Mouse (Mus musculus) spleen, adult 12 weeks (tissue): ENCODE data around the gene Fam83g.

Experiments used
- DNase-seq: peaks from one replicate; pipeline ENCODE4 v3.0.0; 2022; ENCODE audit warnings: low spot score

Gene Fam83g

DNA sequence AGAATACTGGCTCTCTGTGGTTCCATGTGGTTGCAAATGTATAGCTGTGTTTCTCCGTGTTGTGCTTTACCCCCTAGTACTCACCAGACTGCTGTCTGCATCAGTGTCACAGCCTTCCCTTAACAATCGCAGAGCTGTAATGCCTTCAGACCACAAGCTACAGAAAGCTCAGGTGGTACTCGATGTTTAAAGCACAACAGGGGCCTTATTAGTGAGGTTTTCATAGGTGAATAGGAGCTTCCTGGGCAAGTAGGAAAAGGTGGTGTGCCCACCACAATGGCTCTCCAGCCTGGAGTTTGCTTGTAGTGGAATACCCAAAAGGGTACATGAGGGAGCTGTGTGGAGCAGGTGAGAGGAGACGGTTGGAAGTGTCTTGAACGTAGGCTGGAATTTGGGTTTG is 31.7 kb upstream of the Fam83g start:
- no peak for DNase-seq

DNA sequence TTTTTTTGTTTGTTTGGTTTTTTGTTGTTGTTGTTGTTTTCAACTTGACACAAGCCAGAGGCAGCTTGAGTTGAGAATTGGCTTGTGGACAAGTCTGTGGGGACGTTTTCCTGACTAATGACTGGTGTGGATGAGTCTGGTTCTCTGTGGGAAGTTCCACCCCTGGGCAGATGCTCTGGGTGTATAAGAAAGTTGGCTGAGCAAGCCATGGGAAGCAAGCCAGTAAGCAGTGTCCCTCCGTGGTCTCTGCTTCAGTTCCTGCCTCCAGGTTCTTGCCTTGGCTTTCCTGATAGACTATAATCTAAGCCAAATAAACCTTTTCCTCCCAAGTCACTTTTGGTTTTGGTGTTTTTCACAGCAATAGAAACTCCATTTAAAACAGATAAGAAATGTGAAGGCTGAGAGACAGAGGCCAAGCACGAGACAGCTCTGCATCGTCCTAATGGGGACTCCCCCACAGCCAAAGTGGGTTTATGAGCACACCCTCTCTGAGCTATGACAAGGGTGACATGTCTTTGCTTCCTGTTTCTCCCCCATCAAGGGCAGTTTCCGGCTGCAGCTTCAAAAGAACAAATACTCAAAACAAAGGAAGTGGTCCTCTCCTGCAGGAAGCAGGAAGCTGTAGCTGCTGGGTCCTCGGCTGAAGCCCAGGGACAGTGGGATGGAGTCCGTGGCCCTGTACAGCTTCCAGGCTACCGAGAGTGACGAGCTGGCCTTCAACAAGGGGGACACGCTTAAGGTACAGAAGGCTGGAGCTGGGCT is 31.0 kb upstream of the Fam83g start, which contains the start of gene Grap:
Gene Grap (plus strand): TSS at position 580 of the 762 bp plus-strand sequence.
- DNase-seq, result no peak

- DNase-seq, result no peak
Observed at GRCm38 (mm10) chr11:61653568-61653967, 30.3 kb upstream of the Fam83g start.

DNA sequence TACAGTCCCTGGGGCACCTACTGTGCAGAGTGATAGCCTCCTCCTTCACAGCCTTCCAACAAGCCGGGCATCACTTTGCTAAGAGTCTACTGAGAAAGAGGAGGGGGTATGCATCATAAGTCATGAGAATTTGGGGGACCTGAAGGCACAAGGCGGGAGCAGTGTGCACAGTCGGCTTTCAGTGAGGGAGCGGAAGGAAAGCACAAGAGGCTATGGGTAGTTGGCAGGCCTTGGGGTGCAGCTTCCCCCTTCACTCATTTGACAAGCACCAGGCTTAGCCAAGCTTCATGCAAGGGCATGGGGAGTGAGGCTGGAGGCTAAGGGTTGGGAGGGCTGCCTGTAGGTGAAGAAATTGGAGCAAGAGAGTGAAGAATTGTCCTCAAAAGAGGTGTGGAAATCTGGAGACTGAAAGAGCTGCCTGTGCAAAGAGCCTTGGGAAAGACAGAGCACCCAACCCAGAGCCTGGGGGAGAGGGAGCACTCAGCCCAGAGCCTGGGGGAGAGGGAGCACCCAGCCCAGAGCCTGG is 29.0 kb upstream of the Fam83g start:
- DNase-seq, result no peak

DNA sequence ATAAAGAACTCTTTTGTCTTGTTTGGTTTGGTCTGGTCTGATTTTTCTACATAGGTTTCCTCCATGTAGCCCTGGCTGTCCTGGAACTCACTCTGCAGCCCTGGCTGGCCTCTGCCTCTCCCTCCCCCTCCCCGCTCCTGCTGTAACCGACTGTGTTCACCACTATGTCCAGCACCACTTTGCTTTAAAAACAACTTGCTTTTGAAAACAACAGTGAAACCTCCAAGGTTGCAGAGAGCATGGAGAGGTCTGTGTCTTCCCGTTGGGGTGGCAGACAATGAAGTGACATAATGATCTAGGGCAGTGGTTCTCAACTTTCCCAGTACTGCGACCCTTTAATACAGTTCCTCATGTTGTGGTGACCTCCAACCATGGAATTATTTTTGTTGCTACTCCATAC is 28.2 kb upstream of the Fam83g start:
- DNase-seq, result no peak

- DNase-seq, result no peak
Observed at GRCm38 (mm10) chr11:61656148-61656850, 27.6 kb upstream of the Fam83g start.

GRCm38 (mm10) chr11:61657432-61657831 is 26.5 kb upstream of the Fam83g start:
- DNase-seq, result no peak

GRCm38 (mm10) chr11:61658360-61658922 is 25.4 kb upstream of the Fam83g start:
- no peak for DNase-seq

DNA sequence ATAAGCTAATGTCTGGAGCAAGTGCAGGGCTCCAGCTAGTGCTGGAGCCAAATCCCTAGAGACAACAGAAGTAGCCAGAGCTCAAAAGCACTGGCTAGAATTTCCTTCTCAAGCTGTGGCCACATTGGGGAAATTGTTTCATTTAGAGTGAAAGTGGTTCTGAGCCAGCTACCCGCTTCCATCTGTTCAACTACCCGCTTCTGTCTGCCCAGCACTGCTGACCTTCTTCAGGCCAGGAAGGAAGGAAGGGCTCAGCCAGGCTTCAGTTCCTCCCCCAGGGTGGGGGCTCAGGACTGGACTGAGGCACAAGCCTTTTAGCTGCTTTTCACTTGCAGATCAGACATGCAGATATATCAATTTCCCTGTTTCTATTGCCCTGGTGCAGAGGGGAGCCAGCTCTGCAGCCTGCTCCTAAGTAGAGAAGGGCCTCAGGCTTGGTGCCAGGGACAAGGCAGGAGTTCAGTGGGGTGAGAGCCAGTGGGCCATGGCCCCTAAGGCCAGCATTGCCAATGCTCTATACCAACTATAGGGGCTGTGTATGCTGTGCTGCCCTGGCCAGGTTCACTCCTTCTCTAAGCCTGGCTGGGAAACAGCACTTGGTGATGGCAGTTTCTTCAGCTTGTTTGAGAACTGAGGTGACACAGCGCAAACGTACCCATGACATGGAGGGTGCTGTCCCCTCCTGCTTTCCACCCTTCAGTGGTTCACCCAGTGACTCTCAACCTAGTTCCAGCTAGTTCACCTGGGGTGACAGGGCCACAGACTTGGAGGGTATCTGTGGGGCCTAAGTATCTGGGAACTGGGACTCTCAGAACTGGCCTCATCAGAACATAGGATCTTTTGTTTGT is 24.7 kb upstream of the Fam83g start:
- no peak for DNase-seq

GRCm38 (mm10) chr11:61660001-61660400 is 23.9 kb upstream of the Fam83g start:
- no peak for DNase-seq

DNA sequence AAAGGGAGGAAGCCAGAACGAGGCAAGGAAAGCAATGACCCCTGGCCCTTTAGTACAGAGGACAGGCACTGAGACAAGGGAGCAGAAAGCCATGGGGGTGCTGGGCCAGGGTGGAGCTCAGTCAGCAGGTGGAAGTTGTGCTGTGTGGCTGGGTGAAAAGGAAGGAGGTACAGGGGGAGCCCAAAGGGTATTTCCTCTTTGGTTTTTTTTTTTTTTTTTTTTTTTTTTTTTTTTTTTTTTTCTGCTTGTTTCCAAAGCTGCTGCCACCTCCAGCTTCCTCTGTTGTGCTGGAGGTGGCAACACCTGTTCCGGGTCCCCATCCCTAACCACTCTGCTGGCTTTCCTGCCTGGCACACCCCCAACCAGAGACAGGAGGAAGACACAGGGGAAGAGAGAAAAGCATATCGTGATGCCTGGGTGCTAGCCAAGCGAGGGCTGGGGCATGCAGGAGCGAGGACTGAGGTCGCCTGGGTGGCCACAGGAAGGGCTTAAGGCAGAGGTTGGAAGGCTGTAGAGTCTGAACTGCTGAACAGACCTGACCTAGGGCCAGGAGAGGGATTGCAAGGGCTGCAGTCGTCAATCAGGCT is 23.0 kb upstream of the Fam83g start:
- no peak for DNase-seq

DNA sequence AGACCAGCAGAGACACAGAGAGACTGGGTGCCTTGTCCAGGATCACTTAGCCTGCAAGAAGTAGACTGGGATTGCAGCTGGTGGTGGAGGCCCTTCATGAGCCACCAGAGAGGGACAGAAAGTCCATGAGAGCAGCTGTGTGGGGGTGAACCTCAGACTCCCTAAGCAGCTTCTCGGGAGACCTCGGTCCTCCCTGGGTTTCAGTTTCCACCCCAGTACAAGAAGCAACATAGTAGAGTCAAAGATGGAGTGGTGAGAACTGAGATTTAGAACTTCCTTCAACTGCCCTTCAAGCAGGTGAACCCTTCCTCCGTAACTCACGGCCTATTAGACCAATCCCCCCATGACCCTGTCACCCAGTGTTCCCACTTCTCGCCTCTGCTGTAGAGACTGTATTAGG is 21.7 kb upstream of the Fam83g start:
- DNase-seq, result no peak

- DNase-seq, result no peak
Observed at GRCm38 (mm10) chr11:61665401-61665800, 18.5 kb upstream of the Fam83g start.

GRCm38 (mm10) chr11:61665991-61666799 is 17.7 kb upstream of the Fam83g start:
- DNase-seq, result no peak

DNA sequence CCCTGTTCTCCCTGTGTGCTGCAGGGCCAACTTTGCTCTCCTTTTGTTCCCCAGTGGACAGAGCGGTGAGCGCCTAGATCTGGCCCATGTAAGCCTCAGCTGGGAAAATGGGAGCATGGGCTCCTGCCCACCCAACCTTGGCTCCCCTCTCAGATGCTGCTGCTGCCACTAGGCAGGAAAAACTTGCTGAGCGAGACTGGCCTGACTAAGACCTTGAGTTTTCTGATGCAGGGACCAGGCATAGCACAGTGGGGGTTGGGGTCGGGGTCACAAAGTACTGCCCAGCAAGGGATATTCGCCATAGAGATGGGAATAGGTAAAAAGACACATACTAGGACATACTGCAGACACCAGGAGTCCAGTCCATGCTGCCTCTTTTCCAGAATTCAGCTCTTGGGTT is 16.6 kb upstream of the Fam83g start:
- no peak for DNase-seq

DNA sequence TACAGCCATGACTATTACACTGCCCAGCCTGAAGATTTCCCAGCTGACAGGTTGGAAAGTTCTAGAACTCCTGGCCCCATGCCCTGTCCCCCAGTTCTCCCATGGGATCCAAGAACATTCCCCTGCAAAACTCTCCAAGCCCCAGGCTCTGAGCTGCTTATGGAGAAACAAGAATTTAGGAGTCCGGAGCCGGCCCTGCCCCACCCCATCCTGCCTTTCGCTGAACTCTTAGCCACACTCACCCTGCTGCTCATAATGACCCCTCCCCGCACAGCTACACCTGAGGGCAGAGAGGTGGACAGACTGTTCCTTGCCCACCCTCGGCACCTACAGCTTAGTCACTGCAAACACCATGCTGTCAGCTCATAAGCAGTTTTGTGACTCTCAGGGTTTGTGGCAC is 16.1 kb upstream of the Fam83g start:
- DNase-seq, result no peak

DNA sequence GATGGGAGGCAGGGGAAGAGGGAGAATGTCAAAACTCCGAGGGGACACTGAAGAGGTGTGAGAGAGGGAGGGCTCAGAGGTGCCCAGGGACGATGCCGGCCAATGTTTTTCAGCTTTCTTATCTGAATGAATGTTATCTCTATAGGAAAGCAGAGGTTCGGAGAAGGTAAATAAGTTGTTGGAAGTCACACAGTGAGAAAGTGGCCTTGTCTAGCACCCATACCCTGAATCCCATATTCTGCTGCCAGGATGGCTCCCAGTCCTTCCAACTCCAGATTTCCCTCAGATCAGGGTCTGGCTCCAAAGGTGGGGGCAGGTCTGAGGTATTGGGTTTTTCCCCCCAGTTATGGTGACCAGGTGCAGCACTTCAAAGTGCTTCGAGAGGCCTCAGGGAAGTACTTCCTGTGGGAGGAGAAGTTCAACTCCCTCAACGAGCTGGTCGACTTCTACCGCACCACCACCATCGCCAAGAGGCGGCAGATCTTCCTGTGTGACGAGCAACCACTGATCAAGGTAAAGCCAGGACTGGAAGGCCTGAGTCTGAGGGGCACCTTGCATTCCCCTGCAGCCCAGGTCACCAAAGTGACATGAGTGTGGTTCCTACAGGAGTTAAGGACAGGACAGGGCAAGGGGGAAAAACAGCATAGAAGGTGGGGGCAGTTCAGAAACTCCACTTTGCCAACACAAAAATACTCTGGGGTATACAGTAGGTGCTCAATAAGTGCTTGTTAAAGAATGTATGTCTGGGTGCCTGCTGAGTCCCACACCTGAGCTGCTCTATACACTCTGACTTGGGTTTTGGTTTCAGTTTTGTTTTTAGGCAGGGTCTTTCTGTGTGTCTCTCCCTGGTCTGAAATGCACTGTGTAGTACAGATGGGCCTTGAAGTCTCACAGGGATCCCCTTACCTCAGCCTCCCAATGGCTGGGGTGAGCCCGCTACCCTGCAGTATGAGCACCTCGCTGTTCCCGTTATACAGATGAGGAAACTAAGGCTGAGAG is 14.1 kb upstream of the Fam83g start:
- no peak for DNase-seq

DNA sequence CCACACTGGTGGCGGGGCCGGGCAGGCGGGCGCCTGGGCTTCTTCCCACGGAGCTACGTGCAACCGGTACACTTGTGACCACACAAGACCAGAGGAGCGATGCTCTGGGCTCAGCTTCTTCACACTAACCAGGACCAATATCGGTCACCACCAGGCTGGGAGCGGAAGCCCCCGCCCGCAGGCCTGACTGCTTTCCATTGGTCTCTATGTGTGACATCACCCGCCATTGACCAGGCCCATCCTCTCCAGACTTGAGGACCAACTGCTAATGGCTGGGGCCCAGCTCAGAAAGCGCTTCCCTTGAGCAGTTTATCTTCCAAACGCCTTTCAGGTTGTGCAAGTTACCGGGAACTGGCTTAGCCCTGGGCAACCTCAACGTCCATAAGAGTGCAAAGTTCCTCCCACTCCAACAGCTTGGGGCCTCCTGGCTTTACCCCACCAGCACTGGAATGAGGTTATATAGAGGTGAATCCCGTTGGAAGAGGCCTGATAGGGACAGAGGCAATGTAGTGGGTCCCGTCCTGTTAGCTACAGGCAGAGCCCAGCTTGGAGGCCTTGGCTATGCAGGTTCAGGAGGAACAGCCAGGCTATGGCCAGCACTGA is 12.0 kb upstream of the Fam83g start:
- DNase-seq, result no peak

GRCm38 (mm10) chr11:61673686-61674085 is 10.2 kb upstream of the Fam83g start:
- DNase-seq, result no peak
